Mouse (Mus musculus) heart, embryonic 13.5 days (tissue): ENCODE results near the gene Klhl33. TPM values are rescaled to one million over a fixed set of nuclear protein-coding genes. Genes with fewer than 3 reads are reported as not detected.
"Not testable (repeated sequence)": the region's sequence is repeated elsewhere in the genome, so short reads cannot be mapped to it uniquely, and the experiment has no call there.

Experiments used
- ATAC-seq: fragments of 200-750 bp; cut with Nextera tagmentation; 2 replicates; pipeline ENCODE4 v1.8.0; 2017; ENCODE audit warnings: moderate TSS enrichment; ENCODE audit not compliant: insufficient number of reproducible peaks, low FRiP score, low TSS enrichment; ENCODE audit errors: extremely low read depth
- H3K27ac ChIP-seq: fragments of 300-500 bp; sonication (generic); replicated peaks from 2 replicates; pipeline ENCODE4 v1.5.1; 2015; ENCODE audit warnings: moderate library complexity, mild to moderate bottlenecking, inconsistent platforms
- H3K27me3 ChIP-seq: fragments of 300-500 bp; sonication (generic); replicated peaks from 2 replicates; pipeline ENCODE4 v1.6.1; 2015; ENCODE audit warnings: mild to moderate bottlenecking, inconsistent platforms
- H3K36me3 ChIP-seq: fragments of 300-500 bp; sonication (generic); 2 replicates; pipeline ENCODE4 v1.6.1; 2015; ENCODE audit warnings: mild to moderate bottlenecking, inconsistent platforms
- H3K4me1 ChIP-seq: fragments of 300-500 bp; sonication (generic); 2 replicates; pipeline ENCODE4 v1.6.1; 2015; ENCODE audit warnings: inconsistent platforms
- H3K4me2 ChIP-seq: fragments of 300-500 bp; sonication (generic); 2 replicates; pipeline ENCODE4 v1.6.1; 2015; ENCODE audit warnings: inconsistent platforms, mild to moderate bottlenecking, moderate library complexity
- H3K4me3 ChIP-seq: fragments of 300-500 bp; sonication (generic); 2 replicates; pipeline ENCODE4 v1.5.1; 2015; ENCODE audit warnings: moderate library complexity, mild to moderate bottlenecking, inconsistent platforms
- H3K9ac ChIP-seq: fragments of 300-500 bp; sonication (generic); 2 replicates; pipeline ENCODE4 v1.6.1; 2015; ENCODE audit warnings: inconsistent platforms, mild to moderate bottlenecking, moderate library complexity
- H3K9me3 ChIP-seq: fragments of 300-500 bp; sonication (generic); 2 replicates; pipeline ENCODE4 v1.6.1; 2016; ENCODE audit warnings: inconsistent platforms
- WGBS: fragments of 180-500 bp; shearing (Covaris S2); methylation state at CpG from one replicate; pipeline ENCODE4 v1.1.7; 2015; ENCODE audit warnings: mixed read lengths; 5-methylcytosine and 5-hydroxymethylcytosine counted together
- polyA plus RNA-seq: library from polyadenylated mRNA; unstranded; fragments of >200 nt; fragmentation: Nextera tagmentation; extraction: Ambion mirVana; gene quantifications from 2 replicates; pipeline ENCODE4 v1.2.1, GENCODE M21; 2015

The Klhl33 gene
- polyA plus RNA-seq, 1 experiment from 2014 or later: 0.45 TPM

DNA sequence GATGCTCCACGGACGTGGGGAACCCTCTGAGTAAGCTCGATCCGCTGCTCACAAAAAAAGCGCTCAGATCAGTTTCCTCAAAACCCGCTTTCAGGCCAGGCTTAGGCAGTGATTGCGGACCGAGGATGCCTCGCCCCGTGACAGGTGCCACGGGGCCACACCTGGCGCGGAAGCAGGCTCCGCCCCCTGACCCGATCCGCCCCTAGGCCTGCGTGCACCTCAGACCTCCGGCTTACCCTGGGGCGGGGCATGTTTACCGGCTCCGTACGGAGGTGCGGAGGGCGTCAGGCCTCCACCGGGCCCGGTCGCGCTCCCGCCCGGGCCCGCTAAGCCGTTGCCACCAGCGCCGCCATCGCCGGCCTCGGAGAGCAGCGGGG lies 33.1 kb upstream of the Klhl33 start:
- Histone ChIP-seq H3K9me3 (no peaks in the 10 kb centered on the region), H3K9ac (peak overlapping the region; percentile 99), H3K27me3 (no peaks in the 10 kb centered on the region), H3K4me3 (peak overlapping the region; percentile 99), H3K36me3 (peaks cover 37% of the 10 kb centered on the region), H3K4me1 (peaks cover 32% of the 10 kb centered on the region), H3K27ac (peak overlapping the region; percentile 89), H3K4me2 (peak overlapping the region; percentile 88)
- peak; percentile 77 for ATAC-seq
- under 1% methylated on average over 38 of the region's 38 CpGs for WGBS

DNA sequence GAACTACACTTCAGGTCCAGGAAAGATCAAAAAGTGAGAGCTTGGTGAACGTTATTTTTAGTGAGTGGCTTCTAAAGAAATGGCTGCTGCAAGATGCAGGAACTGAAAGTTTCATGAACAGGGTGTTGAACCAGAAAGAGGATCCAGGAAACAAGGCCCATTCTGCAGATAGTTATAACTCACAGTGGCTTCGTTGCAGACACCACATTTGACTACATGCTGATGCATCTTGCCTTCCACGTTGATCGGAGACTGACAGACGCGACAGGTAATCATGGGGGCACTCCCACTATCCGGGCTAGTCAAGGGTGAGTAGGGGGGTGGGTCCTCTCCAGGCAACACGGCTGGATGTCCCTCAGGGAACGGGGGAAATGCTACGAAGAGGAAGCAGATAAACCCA lies 32.6 kb upstream of the Klhl33 start:
- Histone ChIP-seq H3K4me2 (peak overlapping the region; percentile 88), H3K27me3 (no peaks in the 10 kb centered on the region), H3K4me1 (peaks cover 32% of the 10 kb centered on the region), H3K4me3 (peak overlapping the region; percentile 99), H3K9ac (peak overlapping the region; percentile 99), H3K36me3 (peaks cover 37% of the 10 kb centered on the region), H3K27ac (peak overlapping the region; percentile 89), H3K9me3 (no peaks in the 10 kb centered on the region)
- ATAC-seq: no peak
- WGBS: 13% methylated on average over 10 of the region's 10 CpGs

DNA sequence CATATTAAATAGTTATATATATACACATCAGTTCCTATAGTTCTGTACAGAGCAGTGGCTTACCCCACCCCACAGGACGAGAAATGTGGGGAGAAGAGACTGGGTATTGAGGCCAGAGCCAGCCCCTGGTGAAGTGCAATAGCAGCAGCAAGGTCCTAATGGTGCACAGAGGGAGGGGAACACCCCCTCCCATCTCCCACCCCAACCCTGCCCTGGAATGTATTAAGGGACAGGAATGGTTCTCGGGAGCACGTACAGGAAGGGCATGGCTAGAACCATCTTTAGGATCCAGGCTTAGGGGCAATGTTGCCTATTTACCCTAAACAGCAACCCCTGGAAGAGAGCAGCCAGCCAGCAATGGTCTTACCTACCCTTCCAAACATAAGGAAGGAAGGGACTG lies 30.1 kb upstream of the Klhl33 start:
- H3K9me3 ChIP-seq: no peaks in the 10 kb centered on the region
- H3K4me1 ChIP-seq: peaks cover 40% of the 10 kb centered on the region
- H3K9ac ChIP-seq: no peak overlapping the region
- H3K36me3 ChIP-seq: peaks cover 37% of the 10 kb centered on the region
- H3K4me3 ChIP-seq: no peak overlapping the region
- H3K27ac ChIP-seq: no peak overlapping the region
- 78% methylated on average over 3 of the region's 3 CpGs for WGBS
- no peak for ATAC-seq
- no peak overlapping the region for H3K4me2 ChIP-seq
- H3K27me3 ChIP-seq: no peaks in the 10 kb centered on the region

DNA sequence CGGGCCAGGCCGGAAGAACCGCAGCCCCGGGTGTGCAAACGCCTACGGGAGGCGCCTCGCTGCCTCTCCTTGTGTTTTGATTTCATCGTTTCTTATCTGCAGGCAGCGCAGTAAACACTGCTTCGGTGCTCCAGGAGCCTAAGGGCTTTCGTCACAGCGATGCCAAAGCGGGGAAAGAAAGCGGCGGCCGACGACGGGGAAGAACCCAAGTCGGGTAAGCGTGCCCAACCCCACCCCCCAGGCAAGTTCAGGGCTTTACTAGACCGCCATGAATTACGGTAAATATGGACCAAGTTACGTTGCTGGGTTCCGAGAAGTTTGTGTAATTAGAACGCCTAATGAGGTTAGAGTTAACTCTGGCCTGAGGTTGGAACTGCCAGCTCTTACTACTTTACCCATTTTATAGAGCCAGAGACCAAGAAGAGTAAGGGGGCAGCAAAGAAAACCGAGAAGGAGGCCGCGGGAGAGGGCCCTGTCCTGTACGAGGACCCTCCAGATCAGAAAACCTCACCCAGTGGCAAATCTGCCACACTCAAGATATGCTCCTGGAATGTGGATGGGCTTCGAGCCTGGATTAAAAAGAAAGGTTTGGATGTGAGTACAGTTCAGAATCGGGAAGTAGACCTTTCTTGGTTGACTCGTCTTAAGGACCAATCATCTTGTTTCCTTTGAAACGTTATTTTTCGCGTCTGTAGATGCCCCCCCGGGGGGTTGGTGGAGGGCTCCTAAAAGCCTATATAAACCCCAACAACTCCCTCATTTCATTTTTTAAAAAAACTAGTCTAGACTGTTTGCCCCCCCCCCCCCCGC lies 28.0 kb upstream of the Klhl33 start:
- 2% methylated on average over 38 of the region's 38 CpGs for WGBS
- H3K4me3 ChIP-seq: peak overlapping the region; percentile 93
- ATAC-seq: peak; percentile 5; the same call in 1 of the 2 replicates

DNA sequence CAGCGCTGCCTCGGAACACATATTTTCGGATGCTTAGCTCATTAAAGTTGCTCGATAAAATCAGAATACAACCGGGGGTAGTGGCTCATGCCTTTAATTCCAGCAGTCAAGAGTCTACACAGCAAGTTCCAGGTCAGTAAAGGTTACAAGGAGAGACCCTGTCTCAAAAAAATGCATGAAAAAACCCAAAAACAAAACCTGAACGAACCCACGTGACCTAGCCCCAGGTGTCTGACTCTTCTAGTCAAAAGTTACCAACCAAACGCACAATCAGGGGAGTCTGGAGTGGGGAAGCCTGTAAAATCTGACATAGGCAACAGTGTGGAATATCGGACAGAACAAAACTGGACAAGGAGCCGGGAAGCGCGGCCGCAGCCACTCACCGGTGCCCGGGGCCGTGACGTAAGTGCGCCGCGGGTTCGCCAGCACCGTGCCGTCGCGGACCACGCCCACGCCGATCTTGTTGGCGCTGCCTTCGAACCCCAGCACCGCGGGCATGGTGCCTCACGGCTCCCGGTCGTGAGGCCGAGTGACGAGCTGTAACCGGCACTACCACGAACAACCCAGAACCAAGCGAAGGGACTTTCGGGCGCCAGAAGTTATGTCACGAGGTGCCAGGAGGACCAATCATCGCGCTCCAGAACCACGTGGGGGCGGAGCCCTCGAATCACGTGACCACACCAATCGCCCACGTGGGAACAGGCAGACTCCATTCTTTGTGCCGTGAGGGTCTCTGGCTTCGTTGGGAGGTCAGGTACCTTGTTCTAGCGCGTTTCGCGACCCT lies 27.2 kb upstream of the Klhl33 start, which contains the start of the genes Osgep and Apex1:
Gene Osgep, minus strand, starts transcription at position 613 of the 784 bp plus-strand sequence.
Gene Apex1, plus strand, starts transcription at position 688 of the 784 bp plus-strand sequence.
- H3K27ac ChIP-seq: peak within 1 kb of the TSS; percentile 94

More for the DNA sequence above, 28.0 kb upstream of the Klhl33 start:
- Histone ChIP-seq H3K9ac (peak overlapping the region; percentile 92), H3K9me3 (no peaks in the 10 kb centered on the region), H3K36me3 (peaks cover 44% of the 10 kb centered on the region), H3K27me3 (no peaks in the 10 kb centered on the region), H3K4me1 (peaks cover 35% of the 10 kb centered on the region), H3K27ac (peak overlapping the region; percentile 94), H3K4me2 (peak overlapping the region; percentile 78)

DNA sequence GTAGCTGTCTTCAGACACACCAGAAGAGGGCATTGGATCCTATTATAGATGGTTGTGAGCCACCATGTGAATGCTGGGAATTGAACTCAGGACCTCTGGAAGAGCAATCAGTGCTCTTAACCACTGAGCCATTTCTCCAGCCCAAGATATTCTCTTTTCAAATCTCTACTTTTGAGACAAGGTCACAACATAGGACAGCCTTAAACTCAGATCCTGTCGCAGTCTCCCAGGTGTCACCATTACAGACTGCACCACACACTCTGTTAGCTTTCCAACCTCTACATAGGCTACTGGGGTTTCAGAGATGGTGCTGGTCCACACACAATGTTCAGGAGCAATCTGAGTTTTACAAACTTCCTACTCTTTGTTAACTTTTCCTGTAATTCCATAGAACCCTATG lies 26.1 kb upstream of the Klhl33 start:
- H3K36me3 ChIP-seq: peaks cover 49% of the 10 kb centered on the region
- H3K4me3 ChIP-seq: peak overlapping the region; percentile 93
- H3K27ac ChIP-seq: peak overlapping the region; percentile 94; the same call in 1 of the 2 replicates
- H3K9me3 ChIP-seq, H3K27me3 ChIP-seq, ATAC-seq: not testable (repeated sequence)
- H3K9ac ChIP-seq: peak overlapping the region; percentile 92
- WGBS: 59% methylated on average over 1 of the region's 1 CpGs
- peak overlapping the region; percentile 78 for H3K4me2 ChIP-seq
- H3K4me1 ChIP-seq: peaks cover 22% of the 10 kb centered on the region

More for the DNA sequence above, 27.2 kb upstream of the Klhl33 start, which contains the start of the genes Osgep and Apex1:
- peak; percentile 93 for ATAC-seq
- H3K4me1 ChIP-seq: peaks cover 27% of the 10 kb centered on the region
- H3K4me2 ChIP-seq: peak within 1 kb of the TSS; percentile 78
- H3K9me3 ChIP-seq: no peaks in the 10 kb centered on the region
- peaks cover 51% of the 10 kb centered on the region for H3K36me3 ChIP-seq
- peak within 1 kb of the TSS; percentile 92 for H3K9ac ChIP-seq
- under 1% methylated on average over 57 of the region's 57 CpGs for WGBS
- H3K27me3 ChIP-seq: no peaks in the 10 kb centered on the region
- peak within 1 kb of the TSS; percentile 93 for H3K4me3 ChIP-seq

DNA sequence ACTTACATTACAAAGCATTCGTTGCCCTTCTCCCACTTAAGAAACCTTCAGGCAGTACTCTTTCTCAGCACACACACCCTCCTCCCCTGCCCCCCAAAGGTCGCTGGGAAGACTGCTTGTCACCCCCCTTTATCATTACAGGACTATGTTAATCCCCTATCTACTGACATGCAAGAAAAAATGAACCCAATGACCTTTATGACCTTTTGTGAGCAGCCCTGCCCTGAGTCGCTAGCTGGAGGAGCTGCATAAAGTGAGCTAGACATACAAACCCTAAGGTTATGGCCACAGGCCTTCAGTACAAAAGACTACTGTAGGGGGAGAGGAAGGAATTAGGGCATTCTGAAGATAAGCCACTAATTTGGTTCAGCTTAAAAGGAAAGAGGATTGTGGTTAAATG lies 14.0 kb upstream of the Klhl33 start:
- Histone ChIP-seq H3K4me2 (no peak overlapping the region), H3K9ac (no peak overlapping the region), H3K36me3 (peaks cover 54% of the 10 kb centered on the region), H3K27me3 (no peaks in the 10 kb centered on the region), H3K4me3 (no peak overlapping the region), H3K4me1 (no peaks in the 10 kb centered on the region), H3K27ac (no peak overlapping the region), H3K9me3 (no peaks in the 10 kb centered on the region)
- WGBS: 47% methylated on average over 3 of the region's 3 CpGs
- ATAC-seq: no peak

DNA sequence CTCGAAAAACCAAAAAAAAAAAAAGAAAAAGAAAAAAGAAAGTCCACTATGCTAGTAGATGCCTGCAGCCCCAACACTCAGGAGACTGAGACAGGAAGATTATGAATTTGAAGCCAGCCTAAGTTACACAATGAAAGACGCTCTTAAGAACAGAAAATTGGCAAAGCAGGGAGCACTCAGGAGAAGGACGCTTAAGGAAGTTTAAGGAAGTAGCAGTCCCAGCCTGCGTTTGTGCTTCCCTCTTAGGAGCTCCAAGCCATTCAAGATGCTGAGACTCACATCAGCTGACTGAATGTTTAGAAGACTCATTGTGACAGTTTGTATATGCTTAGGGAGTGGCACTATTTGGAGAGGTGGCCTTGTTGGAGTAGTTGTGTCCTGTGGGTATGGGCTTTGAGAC lies 10.8 kb upstream of the Klhl33 start:
- H3K9me3 ChIP-seq: no peaks in the 10 kb centered on the region
- no peaks in the 10 kb centered on the region for H3K27me3 ChIP-seq
- H3K4me3 ChIP-seq: no peak overlapping the region
- peaks cover 24% of the 10 kb centered on the region for H3K36me3 ChIP-seq
- H3K9ac ChIP-seq: no peak overlapping the region
- no peak overlapping the region for H3K27ac ChIP-seq
- H3K4me1 ChIP-seq: peaks cover 5% of the 10 kb centered on the region
- no peak for ATAC-seq
- 63% methylated on average over 4 of the region's 4 CpGs for WGBS
- H3K4me2 ChIP-seq: no peak overlapping the region

DNA sequence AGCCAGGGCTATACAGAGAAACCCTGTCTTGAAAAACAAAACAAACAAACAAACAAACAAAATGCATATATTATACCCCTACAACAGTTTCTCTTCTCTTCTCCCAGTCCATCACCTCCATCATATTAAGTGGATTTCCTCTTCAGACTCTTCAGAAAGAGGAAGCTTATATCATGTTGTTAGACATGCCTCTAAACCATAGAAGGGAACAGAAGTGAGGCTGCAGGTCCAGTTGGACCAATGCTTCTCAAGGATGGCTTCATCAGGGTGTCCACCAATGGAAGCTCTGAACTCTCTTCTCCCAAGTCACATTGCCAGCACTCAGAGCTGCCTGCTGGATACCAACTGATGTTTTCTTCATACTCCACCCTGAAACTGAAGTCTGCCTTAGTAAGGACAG lies 8.0 kb upstream of the Klhl33 start:
- H3K9me3 ChIP-seq, H3K9ac ChIP-seq, H3K4me1 ChIP-seq, H3K4me3 ChIP-seq, H3K36me3 ChIP-seq, H3K4me2 ChIP-seq, H3K27ac ChIP-seq, ATAC-seq, H3K27me3 ChIP-seq: not testable (repeated sequence)

DNA sequence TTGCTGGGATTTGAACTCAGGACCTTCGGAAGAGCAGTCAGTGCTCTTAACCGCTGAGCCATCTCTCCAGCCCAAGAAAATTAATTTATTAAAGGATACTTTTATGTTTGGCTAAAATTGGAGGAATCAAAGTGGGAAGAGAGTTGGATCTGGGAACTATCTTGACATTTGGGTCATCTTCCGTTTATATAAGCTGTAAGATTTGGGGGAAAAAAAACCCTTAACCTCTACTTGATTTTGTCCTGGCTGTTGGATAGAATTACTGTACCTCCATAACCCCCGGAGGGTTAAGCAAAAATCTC lies 7.5 kb upstream of the Klhl33 start:
- WGBS: 83% methylated on average over 4 of the region's 4 CpGs
- no peaks in the 10 kb centered on the region for H3K36me3 ChIP-seq
- H3K9ac ChIP-seq: no peak overlapping the region
- no peaks in the 10 kb centered on the region for H3K27me3 ChIP-seq
- no peak overlapping the region for H3K4me2 ChIP-seq
- no peak overlapping the region for H3K4me3 ChIP-seq
- no peak for ATAC-seq
- H3K27ac ChIP-seq: no peak overlapping the region
- H3K9me3 ChIP-seq: no peaks in the 10 kb centered on the region
- peaks cover 5% of the 10 kb centered on the region for H3K4me1 ChIP-seq

DNA sequence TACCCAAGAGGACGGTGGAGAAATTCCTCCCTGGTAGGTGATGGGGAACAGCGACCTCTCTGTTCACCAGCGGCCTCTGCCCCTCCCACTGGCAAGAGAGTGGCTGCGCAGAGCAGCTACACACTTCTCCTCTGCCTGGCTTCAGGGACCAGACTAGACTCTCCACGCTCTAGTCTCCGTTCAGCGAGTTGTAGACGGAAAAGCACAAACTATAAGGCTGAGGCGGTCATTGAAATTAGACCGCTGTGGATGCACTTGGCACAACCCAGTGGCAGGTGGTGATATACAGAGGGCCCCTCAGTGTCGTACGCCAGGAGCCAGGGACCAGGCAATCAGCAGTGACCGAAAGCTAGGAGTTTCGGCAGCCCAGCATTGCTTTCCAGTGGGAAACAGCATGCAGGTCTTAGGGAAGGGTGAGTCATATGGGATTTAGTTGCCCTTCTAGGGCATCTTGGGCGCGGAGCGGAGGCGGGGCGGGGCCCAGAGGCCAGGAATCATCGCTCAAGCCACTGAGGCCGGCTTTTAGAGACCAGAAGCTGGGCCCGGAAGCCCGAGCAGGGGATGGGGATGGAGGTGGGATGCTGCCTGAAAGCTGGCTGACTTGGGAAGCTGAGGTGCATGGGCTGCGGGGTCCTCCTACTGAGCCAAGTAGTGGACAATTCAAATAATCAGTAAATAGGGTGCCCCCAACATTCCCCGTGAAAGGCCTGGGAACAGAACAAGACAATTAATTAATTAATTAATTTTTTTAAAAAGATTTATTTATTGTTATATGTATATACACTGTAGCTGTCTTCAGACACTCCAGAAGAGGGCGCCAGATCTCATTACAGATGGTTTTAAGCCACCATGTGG lies 6.9 kb upstream of the Klhl33 start:
- Histone ChIP-seq H3K27ac (no peak overlapping the region), H3K36me3 (no peaks in the 10 kb centered on the region), H3K4me2 (peak overlapping the region; percentile 85), H3K4me3 (peak overlapping the region; percentile 52), H3K9me3 (no peaks in the 10 kb centered on the region), H3K27me3 (no peaks in the 10 kb centered on the region), H3K9ac (peak overlapping the region; percentile 74), H3K4me1 (peaks cover 5% of the 10 kb centered on the region)
- peak; percentile 54 for ATAC-seq
- 3% methylated on average over 26 of the region's 26 CpGs for WGBS
